Mouse (Mus musculus): ENCODE data around the gene Gm15140. TPM values are rescaled to one million over a fixed set of nuclear protein-coding genes. Genes with fewer than 3 reads are reported as not detected.
"Not testable (repeated sequence)": the region's sequence is repeated elsewhere in the genome, so short reads cannot be mapped to it uniquely, and the experiment has no call there.

The Gm15140 gene
- polyA plus RNA-seq (2015; fragmentation: Nextera tagmentation; extraction: Ambion mirVana): not detected in 2 replicates

- not testable (repeated sequence) for DNase-seq
- WGBS (ENCODE audit: insufficient replicate concordance): 51% methylated on average over 1 of the region's 1 CpGs
Measured at GRCm38 (mm10) chrX:154120585-154120984, at the start of gene Gm15140. TSS of gene Gm15140 (minus strand) at chrX:154120685.

More at GRCm38 (mm10) chrX:154120585-154120984, at the start of gene Gm15140:
- H3K27ac ChIP-seq; H3K9ac ChIP-seq; H3K36me3 ChIP-seq; H3K4me1 ChIP-seq (replicated peaks); ATAC-seq (ENCODE audit: low read depth); H3K4me3 ChIP-seq (replicated peaks); H3K4me2 ChIP-seq; H3K9me3 ChIP-seq (replicated peaks); H3K27me3 ChIP-seq: not testable (repeated sequence)

Other genes starting within 250 kb of the Gm15140 start
- gene Samt1, start 108.0 kb downstream of the Gm15140 start, polyA plus RNA-seq (2015; fragmentation: Nextera tagmentation; extraction: Ambion mirVana): not detected in 2 replicates
- gene 4921511M17Rik, start 86.9 kb downstream of the Gm15140 start, polyA plus RNA-seq (2015; fragmentation: Nextera tagmentation; extraction: Ambion mirVana): not detected in 2 replicates
- not detected in 2 replicates for gene Gm10057, start 65.6 kb downstream of the Gm15140 start, polyA plus RNA-seq (2015; fragmentation: Nextera tagmentation; extraction: Ambion mirVana)
- not detected in 2 replicates for gene 4930524N10Rik, start 222.7 kb upstream of the Gm15140 start, polyA plus RNA-seq (2015; fragmentation: Nextera tagmentation; extraction: Ambion mirVana)